Mouse (Mus musculus) right cerebral cortex, adult 18-20 months (tissue): Measurements from ENCODE around the gene Pde6d.

Experiments used
- DNase-seq: peaks from one replicate; pipeline ENCODE4 v3.0.0; 2022; ENCODE audit warnings: mixed read lengths

Pde6d gene

DNA sequence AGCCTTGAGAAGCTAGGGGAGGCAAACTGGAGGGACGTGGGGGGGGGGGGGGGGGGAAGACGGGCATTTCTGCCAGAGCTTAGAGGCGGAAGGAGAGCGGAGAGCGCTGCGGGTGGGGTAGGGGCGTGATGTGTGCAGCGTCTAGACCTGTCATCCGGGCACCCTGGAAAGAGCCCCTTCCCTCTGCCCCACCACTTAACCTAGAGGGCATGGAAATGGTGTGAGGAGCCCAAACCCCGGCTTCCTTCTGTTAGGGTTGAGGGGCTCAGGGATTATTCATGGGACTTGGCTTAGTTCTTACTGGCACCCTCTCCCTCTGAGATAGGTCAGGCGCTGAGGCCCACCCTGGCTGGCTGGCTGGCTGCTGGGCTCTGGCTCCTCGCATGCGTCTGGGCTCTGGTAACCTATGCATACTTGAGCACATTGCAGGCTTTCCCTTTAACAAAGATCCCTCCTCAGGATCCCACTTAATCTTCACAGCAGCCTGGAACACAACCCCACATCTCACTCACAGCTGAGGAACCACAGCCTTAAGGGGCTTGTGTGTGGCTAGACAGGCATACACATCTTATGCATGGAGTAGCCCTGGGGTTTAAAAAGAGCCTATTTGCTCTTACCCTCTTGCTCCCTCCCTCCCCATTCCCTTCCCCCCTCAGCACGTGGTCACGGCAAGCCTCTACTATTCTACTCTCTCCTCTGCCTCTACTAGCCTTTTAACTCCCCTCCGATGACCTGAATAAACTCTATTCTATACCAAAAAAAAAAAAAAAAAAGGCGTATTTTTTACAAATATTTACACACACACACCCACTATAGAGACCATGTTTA, 80.0 kb downstream of the Pde6d start:
- no peak for DNase-seq

GRCm38 (mm10) chr1:86501559-86501958, 80.9 kb downstream of the Pde6d start:
- peak; percentile 93 for DNase-seq

DNA sequence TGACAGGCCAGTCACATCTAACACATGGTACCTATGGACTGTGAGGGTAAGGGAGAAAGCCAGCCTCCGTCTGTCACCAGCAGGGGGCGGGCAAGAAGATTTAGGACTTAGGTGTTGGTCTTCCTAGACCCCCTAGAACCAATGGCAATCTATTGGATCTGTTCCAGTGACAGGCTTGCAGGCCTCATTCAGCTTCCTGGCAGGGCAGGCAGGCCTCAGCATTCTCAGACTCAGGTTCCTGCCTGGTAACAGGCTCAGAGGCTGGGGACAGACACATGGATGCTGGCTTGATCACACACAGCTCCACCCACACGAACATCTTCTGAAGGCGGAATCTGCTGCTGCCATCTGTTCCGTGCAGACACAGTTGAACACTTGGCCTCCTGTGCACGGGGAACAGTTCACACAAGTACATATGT, 81.3 kb downstream of the Pde6d start:
- peak; percentile 89 for DNase-seq

DNA sequence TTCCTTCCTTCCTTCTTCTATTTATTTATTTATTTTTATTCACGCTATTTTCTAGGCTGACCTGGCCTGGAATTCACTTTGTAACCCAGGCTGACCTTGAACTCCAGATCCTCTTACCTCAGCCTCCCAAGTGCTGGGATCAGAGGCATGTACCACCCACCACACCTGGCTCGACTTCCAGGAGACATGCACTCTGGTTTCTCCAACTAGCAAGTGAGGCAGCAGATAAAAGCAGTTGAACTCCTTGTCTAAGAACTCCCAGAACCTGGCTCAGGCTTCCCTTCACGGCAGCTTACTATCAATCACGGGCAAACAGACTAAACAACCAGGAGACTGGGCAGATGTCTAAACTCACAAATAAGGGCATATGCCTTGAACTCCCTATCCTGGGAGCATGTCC, 81.7 kb downstream of the Pde6d start:
- DNase-seq: no peak

GRCm38 (mm10) chr1:86499903-86500302, 82.5 kb downstream of the Pde6d start:
- DNase-seq: peak; percentile 47

DNA sequence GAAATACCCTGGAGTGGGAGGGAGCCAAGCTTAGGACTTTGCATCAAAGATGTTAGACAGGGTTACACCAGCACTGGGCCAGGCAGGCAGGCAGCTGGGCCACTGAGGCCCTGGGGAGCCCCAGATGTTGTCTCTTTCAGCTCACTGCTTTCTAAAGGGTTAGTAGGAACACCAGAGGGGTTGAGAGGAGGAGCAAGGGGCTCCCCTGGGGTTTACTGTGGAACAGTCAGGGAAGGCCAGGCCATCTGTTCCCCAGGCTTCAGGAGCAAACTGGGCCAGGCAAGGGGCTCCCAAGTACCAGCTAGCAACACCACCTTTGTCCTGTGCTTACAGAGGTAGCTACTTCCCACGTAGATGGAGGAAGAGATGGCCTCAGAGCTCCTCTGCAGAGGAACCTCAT, 83.8 kb downstream of the Pde6d start:
- no peak for DNase-seq

DNA sequence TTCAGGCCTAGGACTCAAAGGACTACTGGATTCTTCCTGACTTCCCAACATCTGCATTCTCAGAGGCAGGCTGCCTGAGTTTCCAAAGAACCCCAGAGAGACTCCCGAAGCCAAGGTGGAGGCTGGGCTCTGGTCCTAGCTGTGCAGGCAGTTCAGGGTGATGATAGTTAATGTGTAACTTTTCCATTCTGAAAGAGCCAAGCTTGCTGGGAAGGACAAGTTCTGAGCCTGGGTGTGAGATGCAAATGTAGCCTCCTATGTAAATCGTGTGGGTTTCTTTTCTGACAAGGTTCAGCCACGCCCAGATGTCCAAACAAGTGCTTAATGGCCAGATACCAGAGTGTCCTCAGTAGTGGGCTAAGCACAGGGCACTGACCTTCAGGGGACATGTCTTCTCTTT, 84.4 kb downstream of the Pde6d start:
- no peak for DNase-seq

- DNase-seq: no peak
These were observed 85.1 kb downstream of the Pde6d start for GRCm38 (mm10) chr1:86497361-86497760.

- no peak for DNase-seq
These were observed 86.1 kb downstream of the Pde6d start for GRCm38 (mm10) chr1:86496340-86496739.

GRCm38 (mm10) chr1:86493783-86494182, 88.6 kb downstream of the Pde6d start:
- no peak for DNase-seq
